Mouse (Mus musculus) E14TG2a.4 (cell line): ENCODE results near the gene Zfp428.

Source experiments
- CTCF ChIP-seq: conservative IDR thresholded peaks from 2 replicates; pipeline ENCODE4 v1.5.1; 2014; ENCODE audit warnings: low read length
- NANOG ChIP-seq: IDR thresholded peaks from 2 replicates; pipeline ENCODE4 v1.6.1; 2014; ENCODE audit warnings: borderline replicate concordance, low read length, mixed read lengths
- POU5F1 ChIP-seq: IDR thresholded peaks from 2 replicates; pipeline ENCODE4 v1.6.1; 2014; ENCODE audit warnings: low read length, borderline replicate concordance

DNA sequence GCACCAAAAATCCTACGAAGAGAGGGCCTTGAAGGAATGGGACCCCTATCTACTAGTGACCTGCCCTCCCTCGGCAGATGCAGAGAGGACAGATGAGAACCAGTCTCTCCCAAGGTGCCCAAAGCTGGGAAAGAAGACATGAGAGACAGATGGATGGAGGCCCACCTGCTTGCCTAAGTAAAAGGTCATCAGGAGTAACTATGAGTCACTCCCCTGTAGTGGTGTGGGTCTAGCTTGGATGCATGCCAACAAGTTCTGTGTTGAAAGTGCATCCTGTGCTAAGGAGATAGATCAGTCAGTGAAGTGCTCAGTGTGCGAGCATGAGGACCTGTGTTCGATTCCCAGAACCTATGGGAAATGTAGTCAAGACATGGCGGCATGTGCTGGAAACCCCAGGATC, 27.9 kb upstream of the Zfp428 start:
- no peak for TF ChIP-seq CTCF
- TF ChIP-seq POU5F1, result no peak
- no peak for TF ChIP-seq NANOG
